Mouse (Mus musculus) embryonic facial prominence, embryonic 11.5 days (tissue): ENCODE results near the gene Ank3. TPM values are rescaled to one million over a fixed set of nuclear protein-coding genes. Genes with fewer than 3 reads are reported as not detected.

Experiments
- ATAC-seq: fragments of 200-750 bp; cut with Nextera tagmentation; replicated peaks from 2 replicates; pipeline ENCODE4 v1.8.0; 2017; ENCODE audit warnings: low read depth; ENCODE audit not compliant: insufficient number of reproducible peaks, low FRiP score, low TSS enrichment
- DNase-seq: peaks from one replicate; pipeline ENCODE4 v3.0.0-alpha.2; 2015; ENCODE audit warnings: low spot score
- H3K27ac ChIP-seq: fragments of 300-500 bp; sonication (generic); replicated peaks from 2 replicates; pipeline ENCODE4 v1.5.1; 2014; ENCODE audit warnings: mild to moderate bottlenecking, low read depth, low read length, control low read depth
- H3K27me3 ChIP-seq: fragments of 300-500 bp; sonication (generic); 2 replicates; pipeline ENCODE4 v1.6.1; 2014; ENCODE audit warnings: mild to moderate bottlenecking, low read length, moderate library complexity, mixed read lengths; ENCODE audit not compliant: control insufficient read depth, insufficient read depth
- H3K36me3 ChIP-seq: fragments of 300-500 bp; sonication (generic); replicated peaks from 2 replicates; pipeline ENCODE4 v1.6.1; 2014; ENCODE audit warnings: low read depth, mild to moderate bottlenecking, low read length, moderate library complexity, mixed read lengths; ENCODE audit not compliant: control insufficient read depth, insufficient read depth
- H3K4me1 ChIP-seq: fragments of 300-500 bp; sonication (generic); 2 replicates; pipeline ENCODE4 v1.6.1; 2014; ENCODE audit warnings: low read length, mixed read lengths; ENCODE audit not compliant: control insufficient read depth, insufficient read depth
- H3K4me2 ChIP-seq: fragments of 300-500 bp; sonication (generic); 2 replicates; pipeline ENCODE4 v1.6.1; 2014; ENCODE audit warnings: low read depth, mild to moderate bottlenecking, control low read depth, low read length, moderate library complexity
- H3K4me3 ChIP-seq: fragments of 300-500 bp; sonication (generic); 2 replicates; pipeline ENCODE4 v1.5.1; 2014; ENCODE audit warnings: low read depth, low read length, control low read depth
- H3K9ac ChIP-seq: fragments of 300-500 bp; sonication (generic); replicated peaks from 2 replicates; pipeline ENCODE4 v1.6.1; 2014; ENCODE audit warnings: mild to moderate bottlenecking, control low read depth, low read length
- H3K9me3 ChIP-seq: fragments of 300-500 bp; sonication (generic); replicated peaks from 2 replicates; pipeline ENCODE4 v1.6.1; 2016; ENCODE audit warnings: mild to moderate bottlenecking, low read length, inconsistent platforms, mixed read lengths; ENCODE audit not compliant: control insufficient read depth
- WGBS: fragments of 180-500 bp; shearing (Covaris S2); extraction: QIAGEN DNeasy Blood & Tissue Kit; methylation state at CpG from one replicate; pipeline ENCODE4 v1.1.7; 2014; 5-methylcytosine and 5-hydroxymethylcytosine counted together
- polyA plus RNA-seq: library from polyadenylated mRNA; unstranded; fragments of >200 nt; fragmentation: Nextera tagmentation; extraction: Ambion mirVana; gene quantifications from 2 replicates; pipeline ENCODE4 v1.2.1, GENCODE M21; 2014

The Ank3 gene
- polyA plus RNA-seq, 1 experiment from 2014 or later: 32.5 TPM

GRCm38 (mm10) chr10:69465558-69466200, 67.1 kb downstream of the Ank3 start:
- ATAC-seq (no peak), DNase-seq (peak; percentile 70)
- Histone ChIP-seq H3K36me3 (no peaks in the 10 kb centered on the region), H3K9me3 (no peaks in the 10 kb centered on the region), H3K4me2 (no peak overlapping the region), H3K4me1 (no peaks in the 10 kb centered on the region), H3K9ac (no peak overlapping the region), H3K27me3 (no peaks in the 10 kb centered on the region), H3K27ac (no peak overlapping the region), H3K4me3 (no peak overlapping the region)
- WGBS: 74% methylated on average over 11 of the region's 11 CpGs

- Histone ChIP-seq H3K9me3 (no peaks in the 10 kb centered on the region), H3K27me3 (no peaks in the 10 kb centered on the region), H3K4me1 (no peaks in the 10 kb centered on the region), H3K27ac (no peak overlapping the region), H3K4me3 (no peak overlapping the region), H3K36me3 (no peaks in the 10 kb centered on the region), H3K4me2 (no peak overlapping the region), H3K9ac (no peak overlapping the region)
- 58% methylated on average over 2 of the region's 2 CpGs for WGBS
- ATAC-seq (no peak), DNase-seq (no peak)
Measured at GRCm38 (mm10) chr10:69466201-69466585, 67.6 kb downstream of the Ank3 start.

DNA sequence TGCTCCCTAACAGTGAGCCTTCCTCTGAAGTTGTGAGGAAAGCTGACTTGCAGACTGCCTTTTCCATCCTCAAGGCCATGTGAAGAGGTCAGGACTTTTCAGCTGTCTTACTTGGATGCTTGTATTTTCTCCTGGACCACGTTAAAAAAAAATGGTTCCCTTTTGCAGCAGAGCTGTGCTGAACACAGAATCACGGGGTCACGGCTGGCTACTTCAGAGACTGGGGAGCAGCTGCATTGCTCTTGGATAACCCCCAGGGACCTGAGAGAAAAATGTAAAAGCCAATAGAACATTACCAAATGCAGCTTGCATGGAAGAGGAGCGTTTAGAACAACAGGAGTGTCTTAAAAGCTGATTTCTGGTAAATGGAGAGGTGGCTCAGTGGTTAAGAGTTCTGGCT, 68.0 kb downstream of the Ank3 start:
- 0 out of 2 replicates have a peak, but pooled peaks have one; percentile 35 for ATAC-seq
- no peak overlapping the region for H3K4me2 ChIP-seq
- H3K9ac ChIP-seq: no peak overlapping the region
- H3K27me3 ChIP-seq: no peaks in the 10 kb centered on the region
- no peak overlapping the region for H3K27ac ChIP-seq
- no peak for DNase-seq
- H3K36me3 ChIP-seq: no peaks in the 10 kb centered on the region
- no peaks in the 10 kb centered on the region for H3K4me1 ChIP-seq
- H3K9me3 ChIP-seq: no peaks in the 10 kb centered on the region
- no peak overlapping the region for H3K4me3 ChIP-seq
- 44% methylated on average over 4 of the region's 4 CpGs for WGBS

DNA sequence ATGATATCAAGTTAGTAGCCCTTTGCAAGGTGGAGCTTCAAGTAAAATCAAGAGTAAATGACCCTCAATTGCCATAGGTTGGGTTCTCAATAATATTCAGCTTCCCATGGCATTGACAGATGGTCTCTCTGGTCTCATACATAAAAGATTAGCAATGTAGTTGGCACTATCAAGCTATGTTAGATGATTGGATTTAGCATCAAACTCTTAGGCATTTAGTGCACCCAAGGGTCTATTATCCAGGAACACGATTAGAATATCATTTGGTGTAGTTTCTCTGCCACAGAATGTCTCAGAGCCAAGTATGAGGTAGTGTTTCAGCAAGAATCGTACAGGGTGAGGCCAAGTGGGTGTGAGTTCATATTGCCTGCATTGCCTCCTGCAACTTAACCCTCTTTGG, 68.6 kb downstream of the Ank3 start:
- no peak overlapping the region for H3K4me3 ChIP-seq
- 79% methylated on average over 2 of the region's 2 CpGs for WGBS
- no peaks in the 10 kb centered on the region for H3K36me3 ChIP-seq
- H3K27me3 ChIP-seq: no peaks in the 10 kb centered on the region
- H3K9me3 ChIP-seq: no peaks in the 10 kb centered on the region
- no peaks in the 10 kb centered on the region for H3K4me1 ChIP-seq
- DNase-seq: no peak
- ATAC-seq: no peak
- H3K9ac ChIP-seq: no peak overlapping the region
- H3K27ac ChIP-seq: no peak overlapping the region
- H3K4me2 ChIP-seq: no peak overlapping the region

DNA sequence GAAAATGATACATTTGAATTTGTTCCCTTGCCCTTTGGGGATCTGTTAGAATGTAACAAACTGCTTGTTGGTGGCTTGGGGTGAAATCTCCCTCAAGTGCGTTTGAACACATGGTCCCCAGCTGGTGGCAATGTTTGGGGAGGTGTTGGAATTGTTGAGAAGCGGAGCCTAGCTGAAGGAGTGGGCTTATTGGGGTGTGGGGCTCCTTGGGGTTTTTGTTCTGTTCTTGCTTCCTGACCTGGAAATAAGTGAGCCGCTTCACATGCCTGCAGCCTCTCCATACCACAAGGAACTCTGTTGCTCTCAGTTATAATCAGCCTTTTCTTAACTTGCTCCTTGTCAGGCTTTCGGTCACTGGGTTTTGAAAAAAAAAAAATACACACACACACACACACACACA, 73.3 kb downstream of the Ank3 start:
- Histone ChIP-seq H3K4me1 (no peaks in the 10 kb centered on the region), H3K36me3 (no peaks in the 10 kb centered on the region), H3K9me3 (no peaks in the 10 kb centered on the region), H3K4me2 (no peak overlapping the region), H3K9ac (no peak overlapping the region), H3K27ac (no peak overlapping the region), H3K4me3 (no peak overlapping the region), H3K27me3 (no peaks in the 10 kb centered on the region)
- ATAC-seq (no peak), DNase-seq (no peak)
- 69% methylated on average over 4 of the region's 4 CpGs for WGBS

GRCm38 (mm10) chr10:69476871-69477270, 78.3 kb downstream of the Ank3 start:
- H3K9ac ChIP-seq: no peak overlapping the region
- no peaks in the 10 kb centered on the region for H3K27me3 ChIP-seq
- ATAC-seq (no peak), DNase-seq (no peak)
- H3K9me3 ChIP-seq: no peaks in the 10 kb centered on the region
- H3K27ac ChIP-seq: no peak overlapping the region
- no peaks in the 10 kb centered on the region for H3K4me1 ChIP-seq
- WGBS: 35% methylated on average over 1 of the region's 1 CpGs
- H3K36me3 ChIP-seq: no peaks in the 10 kb centered on the region
- H3K4me3 ChIP-seq: no peak overlapping the region
- H3K4me2 ChIP-seq: no peak overlapping the region

DNA sequence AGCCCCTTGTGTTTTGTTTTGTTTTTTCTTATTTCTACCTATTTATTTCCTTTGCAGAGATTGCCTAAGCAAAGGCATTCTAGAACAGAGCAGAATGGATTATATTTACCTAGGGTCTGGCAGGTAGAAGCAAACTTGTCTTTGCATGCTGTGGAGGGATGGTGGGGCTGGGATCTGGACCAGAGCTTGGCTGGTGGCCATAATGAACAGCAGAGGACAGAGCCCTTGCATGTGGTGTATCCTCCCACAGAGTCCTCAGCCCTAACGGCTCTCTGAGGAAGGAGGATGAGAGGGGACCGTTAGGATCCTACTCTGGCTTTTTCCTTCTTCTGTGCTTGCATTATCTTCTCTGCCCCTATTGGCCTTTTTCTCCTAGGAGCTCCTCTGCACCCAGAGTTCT, 79.1 kb downstream of the Ank3 start:
- DNase-seq (no peak), ATAC-seq (no peak)
- Histone ChIP-seq H3K9ac (no peak overlapping the region), H3K36me3 (no peaks in the 10 kb centered on the region), H3K4me2 (no peak overlapping the region), H3K9me3 (no peaks in the 10 kb centered on the region), H3K4me3 (no peak overlapping the region), H3K27ac (no peak overlapping the region), H3K27me3 (no peaks in the 10 kb centered on the region), H3K4me1 (no peaks in the 10 kb centered on the region)
- 75% methylated on average over 2 of the region's 2 CpGs for WGBS

DNA sequence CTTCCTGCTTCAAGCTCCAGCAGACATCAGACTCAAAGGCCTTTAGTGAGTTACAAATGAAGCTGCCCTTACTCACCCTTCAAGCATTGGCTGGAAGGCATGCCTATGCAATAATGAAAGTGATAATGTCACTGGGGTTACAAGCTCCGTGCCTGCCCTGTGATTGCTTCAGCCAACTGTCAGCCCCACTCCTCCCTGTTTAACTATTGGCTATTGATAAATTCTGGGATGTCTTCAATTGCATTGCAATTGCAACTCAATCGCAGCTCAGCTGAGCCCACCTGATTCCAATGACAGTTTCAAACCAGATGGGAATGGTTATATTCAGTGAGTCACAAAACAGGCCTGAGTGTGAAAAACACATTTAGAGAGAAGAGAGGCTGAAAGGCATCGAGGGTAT, 80.3 kb downstream of the Ank3 start:
- ATAC-seq: no peak

More for the DNA sequence above, 80.3 kb downstream of the Ank3 start:
- WGBS: 55% methylated on average over 3 of the region's 3 CpGs
- Histone ChIP-seq H3K27me3 (no peaks in the 10 kb centered on the region), H3K9ac (no peak overlapping the region), H3K4me2 (no peak overlapping the region), H3K36me3 (no peaks in the 10 kb centered on the region), H3K27ac (no peak overlapping the region), H3K4me1 (no peaks in the 10 kb centered on the region), H3K4me3 (no peak overlapping the region), H3K9me3 (no peaks in the 10 kb centered on the region)
- no peak for DNase-seq
